Mouse (Mus musculus) lung, postnatal 4 days (tissue): ENCODE measurements around the gene Olfr1441.

Experiments used
- DNase-seq, 2 experiments: peaks; one replicate each; pipeline ENCODE4 v3.0.0; 2021

The Olfr1441 gene

GRCm38 (mm10) chr19:12417361-12417760, at the start of gene Olfr1441:
TSS of gene Olfr1441 (plus strand) at chr19:12417433.
- DNase-seq: no peak

- DNase-seq: no peak
These were observed 44.2 kb upstream of the Olfr1441 start for GRCm38 (mm10) chr19:12373004-12373403.

- DNase-seq: no peak
These were observed 42.7 kb upstream of the Olfr1441 start for GRCm38 (mm10) chr19:12374465-12375025.

- DNase-seq: no peak
These were observed 30.3 kb upstream of the Olfr1441 start, which contains the start of gene Olfr1440 for GRCm38 (mm10) chr19:12386979-12387378. TSS of gene Olfr1440 (plus strand) at chr19:12387279.

- no peak for DNase-seq
These were observed 3.5 kb upstream of the Olfr1441 start for GRCm38 (mm10) chr19:12413737-12414136.

- no peak for DNase-seq
These were observed 1.1 kb downstream of the Olfr1441 start for GRCm38 (mm10) chr19:12418312-12418711.

- no peak for DNase-seq
These were observed 3.3 kb downstream of the Olfr1441 start for GRCm38 (mm10) chr19:12420555-12420954.

- no peak for DNase-seq
These were observed 4.4 kb downstream of the Olfr1441 start for GRCm38 (mm10) chr19:12421680-12422079.

- no peak for DNase-seq
These were observed 9.9 kb downstream of the Olfr1441 start for GRCm38 (mm10) chr19:12427101-12427500.

GRCm38 (mm10) chr19:12427605-12428004, 10.4 kb downstream of the Olfr1441 start, which contains the start of gene Pfpl:
TSS of gene Pfpl (plus strand) at chr19:12427905.
- DNase-seq: no peak

- peak; percentile 42 to 61 for DNase-seq
These were observed 15.8 kb downstream of the Olfr1441 start for GRCm38 (mm10) chr19:12433033-12433432.

- peak in 1 of 2 experiments; percentile 11 for DNase-seq
These were observed 17.8 kb downstream of the Olfr1441 start for GRCm38 (mm10) chr19:12435011-12435416.

GRCm38 (mm10) chr19:12435750-12436524, 18.7 kb downstream of the Olfr1441 start:
- DNase-seq: no peak

GRCm38 (mm10) chr19:12439581-12439980, 22.3 kb downstream of the Olfr1441 start:
- DNase-seq: no peak

GRCm38 (mm10) chr19:12440103-12440725, 23.0 kb downstream of the Olfr1441 start:
- DNase-seq: peak in 1 of 2 experiments; percentile 31

GRCm38 (mm10) chr19:12442560-12442959, 25.3 kb downstream of the Olfr1441 start:
- peak in 1 of 2 experiments; percentile 18 for DNase-seq

- no peak for DNase-seq
These were observed 27.8 kb downstream of the Olfr1441 start for GRCm38 (mm10) chr19:12445014-12445413.

GRCm38 (mm10) chr19:12457401-12458066, 40.3 kb downstream of the Olfr1441 start:
- DNase-seq: no peak

GRCm38 (mm10) chr19:12459516-12459915, 42.3 kb downstream of the Olfr1441 start:
- DNase-seq: no peak

- DNase-seq: no peak
These were observed 43.3 kb downstream of the Olfr1441 start, which contains the start of gene Mpeg1 for GRCm38 (mm10) chr19:12460282-12461249. TSS of gene Mpeg1 (plus strand) at chr19:12460779.

GRCm38 (mm10) chr19:12462851-12463721, 45.9 kb downstream of the Olfr1441 start:
- DNase-seq: no peak
